Mouse (Mus musculus) CH12.LX (cell line): ENCODE measurements around the gene Myt1l. TPM values are rescaled to one million over a fixed set of nuclear protein-coding genes. Genes with fewer than 3 reads are reported as not detected.

ENCODE experiments used
- DNase-seq: peaks from one replicate; pipeline ENCODE4 v3.0.0-alpha.2; 2013; ENCODE audit errors: extremely low read depth
- H3K27ac ChIP-seq: 2 replicates; pipeline ENCODE4 v1.5.1; 2012; ENCODE audit warnings: low read depth, mild to moderate bottlenecking, control low read depth, moderate library complexity; ENCODE audit not compliant: insufficient read depth
- H3K27me3 ChIP-seq: replicated peaks from 2 replicates; pipeline ENCODE3; 2012; ENCODE audit warnings: inconsistent platforms
- H3K36me3 ChIP-seq, 2 experiments: replicated peaks in 1 of 2; 2 replicates each; pipeline versions ENCODE3 to v1.6.1; 2012; ENCODE audit warnings: inconsistent platforms in 1 of 2, low read length in 1 of 2, mild to moderate bottlenecking in 1 of 2, mixed read lengths in 1 of 2, moderate library complexity in 1 of 2; ENCODE audit not compliant: control insufficient read depth in 1 of 2, insufficient read depth in 1 of 2
- H3K4me1 ChIP-seq, 2 experiments: 2 replicates each; pipeline ENCODE4 v1.6.1; 2012; ENCODE audit warnings: inconsistent platforms in 1 of 2, moderate library complexity in 1 of 2; ENCODE audit not compliant: insufficient read depth in 2 of 2, control insufficient read depth in 1 of 2
- H3K4me2 ChIP-seq: 2 replicates; pipeline ENCODE4 v1.6.1; 2012; ENCODE audit warnings: low read depth, mild to moderate bottlenecking, control low read depth; ENCODE audit not compliant: poor library complexity, insufficient read depth, severe bottlenecking
- H3K4me3 ChIP-seq, 3 experiments: fragments of 150-350 bp in 1 of 3; sonication (generic) in 1 of 3; replicated peaks in 1 of 3; 2 replicates each; pipeline versions ENCODE3 to v1.5.1; 2011 to 2012; ENCODE audit warnings: low read depth in 2 of 3, low read length in 2 of 3, mild to moderate bottlenecking in 2 of 3, moderate library complexity in 2 of 3, control low read depth in 1 of 3, improper control_type of control experiment in 1 of 3, inconsistent platforms in 1 of 3, mixed read lengths in 1 of 3; ENCODE audit not compliant: poor library complexity in 1 of 3
- H3K79me2 ChIP-seq: replicated peaks from 2 replicates; pipeline ENCODE4 v1.6.1; 2012; ENCODE audit warnings: mild to moderate bottlenecking, moderate library complexity; ENCODE audit not compliant: control insufficient read depth, poor library complexity, insufficient read depth, severe bottlenecking; ENCODE audit errors: extremely low read depth
- H3K9ac ChIP-seq: 2 replicates; pipeline ENCODE4 v1.6.1; 2012; ENCODE audit warnings: low read depth, mild to moderate bottlenecking, control low read depth, moderate library complexity; ENCODE audit not compliant: insufficient read depth
- H3K9me3 ChIP-seq: replicated peaks from 2 replicates; pipeline ENCODE3; 2012; ENCODE audit warnings: low read length, inconsistent platforms, mixed read lengths
- BHLHE40 ChIP-seq: IDR thresholded peaks from 2 replicates; pipeline ENCODE4 v1.6.1; 2011; ENCODE audit warnings: mild to moderate bottlenecking, low read depth, low read length, improper control_type of control experiment
- CHD1 ChIP-seq: IDR thresholded peaks from 2 replicates; pipeline ENCODE4 v1.6.1; 2012; ENCODE audit warnings: low read depth, low read length, improper control_type of control experiment, inconsistent platforms
- CTCF ChIP-seq, 2 experiments: IDR thresholded peaks in 1 of 2; conservative IDR thresholded peaks in 1 of 2; 2 replicates each; pipeline ENCODE4 v1.5.1; 2011 to 2012; ENCODE audit warnings: low read depth in 2 of 2, low read length in 2 of 2, improper control_type of control experiment in 1 of 2, inconsistent platforms in 1 of 2, mild to moderate bottlenecking in 1 of 2, moderate library complexity in 1 of 2
- E2F4 ChIP-seq: IDR thresholded peaks from 2 replicates; pipeline ENCODE4 v1.6.1; 2011; ENCODE audit warnings: low read depth, low read length, improper control_type of control experiment; ENCODE audit not compliant: insufficient replicate concordance
- ELF1 ChIP-seq: IDR thresholded peaks from 2 replicates; pipeline ENCODE4 v1.6.1; 2014; ENCODE audit warnings: low read depth, mild to moderate bottlenecking, inconsistent platforms, low read length, improper control_type of control experiment
- GABPA ChIP-seq: IDR thresholded peaks from 2 replicates; pipeline ENCODE4 v1.6.1; 2012; ENCODE audit warnings: low read depth, low read length, improper control_type of control experiment, inconsistent platforms; ENCODE audit not compliant: insufficient replicate concordance
- JUN ChIP-seq: IDR thresholded peaks from 2 replicates; pipeline ENCODE4 v1.6.1; 2011; ENCODE audit warnings: low read depth, mild to moderate bottlenecking, low read length, improper control_type of control experiment, moderate library complexity; ENCODE audit not compliant: insufficient read depth
- MAFK ChIP-seq: IDR thresholded peaks from 2 replicates; pipeline ENCODE4 v1.6.1; 2011; ENCODE audit warnings: low read length, improper control_type of control experiment; ENCODE audit not compliant: insufficient replicate concordance
- MAX ChIP-seq: IDR thresholded peaks from 2 replicates; pipeline ENCODE4 v1.6.1; 2011; ENCODE audit warnings: low read length, improper control_type of control experiment
- MAZ ChIP-seq: IDR thresholded peaks from 2 replicates; pipeline ENCODE4 v1.6.1; 2012; ENCODE audit warnings: low read depth, mild to moderate bottlenecking, inconsistent platforms, low read length, improper control_type of control experiment, moderate library complexity
- MEF2A ChIP-seq: IDR thresholded peaks from 2 replicates; pipeline ENCODE4 v1.6.1; 2014; ENCODE audit warnings: low read depth, mild to moderate bottlenecking, inconsistent platforms, low read length, improper control_type of control experiment, borderline replicate concordance
- MXI1 ChIP-seq: IDR thresholded peaks from 2 replicates; pipeline ENCODE4 v1.6.1; 2011; ENCODE audit warnings: mild to moderate bottlenecking, low read depth, low read length, improper control_type of control experiment
- MYC ChIP-seq: IDR thresholded peaks from 2 replicates; pipeline ENCODE4 v1.6.1; 2011; ENCODE audit warnings: low read depth, mild to moderate bottlenecking, improper control_type of control experiment, low read length
- NELFE ChIP-seq: IDR thresholded peaks from 2 replicates; pipeline ENCODE4 v1.6.1; 2011; ENCODE audit warnings: low read depth, low read length, improper control_type of control experiment
- NRF1 ChIP-seq: IDR thresholded peaks from 2 replicates; pipeline ENCODE4 v1.6.1; 2014; ENCODE audit warnings: low read depth, mild to moderate bottlenecking, inconsistent platforms, low read length, improper control_type of control experiment, moderate library complexity
- POLR2A ChIP-seq: IDR thresholded peaks from 2 replicates; pipeline ENCODE4 v1.6.1; 2011; ENCODE audit warnings: low read depth, mild to moderate bottlenecking, improper control_type of control experiment, low read length
- RAD21 ChIP-seq: IDR thresholded peaks from 2 replicates; pipeline ENCODE4 v1.6.1; 2011; ENCODE audit warnings: low read depth, mild to moderate bottlenecking, low read length, improper control_type of control experiment, moderate library complexity
- SMC3 ChIP-seq: IDR thresholded peaks from 2 replicates; pipeline ENCODE4 v1.6.1; 2011; ENCODE audit warnings: low read depth, low read length, improper control_type of control experiment
- TBP ChIP-seq: conservative IDR thresholded peaks from 2 replicates; pipeline ENCODE4 v1.6.1; 2011; ENCODE audit warnings: low read depth, low read length, improper control_type of control experiment
- UBTF ChIP-seq: IDR thresholded peaks from 2 replicates; pipeline ENCODE4 v1.6.1; 2012; ENCODE audit warnings: low read depth, mild to moderate bottlenecking, inconsistent platforms, low read length, improper control_type of control experiment, moderate library complexity
- ZC3H11A ChIP-seq: IDR thresholded peaks from 2 replicates; pipeline ENCODE4 v1.6.1; 2012; ENCODE audit warnings: low read depth, mild to moderate bottlenecking, inconsistent platforms, low read length, improper control_type of control experiment
- ZKSCAN1 ChIP-seq: IDR thresholded peaks from 2 replicates; pipeline ENCODE4 v1.6.1; 2012; ENCODE audit warnings: low read depth, inconsistent platforms, low read length, improper control_type of control experiment, borderline replicate concordance
- ZMIZ1 ChIP-seq: IDR thresholded peaks from 2 replicates; pipeline ENCODE4 v1.6.1; 2012; ENCODE audit warnings: low read depth, mild to moderate bottlenecking, inconsistent platforms, low read length, improper control_type of control experiment
- dilution Hi-C: fragments of 300-500 bp; cut with MboI; formaldehyde crosslinking; loops from 2 replicates; pipeline ENCODE4 v1.14.3; 2020; ENCODE audit warnings: low sequenced_read_pairs; ENCODE audit not compliant: extremely low pct_unique_long_range_greater_than_20kb, extremely low pct_ligation_motif_present
- in situ Hi-C: fragments of 300-500 bp; cut with MboI; formaldehyde crosslinking; loops from 3 replicates; pipeline ENCODE4 v1.14.3; 2019; ENCODE audit warnings: low sequenced_read_pairs, low pct_ligation_motif_present, low pct_unique_long_range_greater_than_20kb, mixed read lengths
- polyA plus RNA-seq: library from polyadenylated mRNA; unstranded; fragments of >175 nt; gene quantifications from 2 replicates; pipeline ENCODE4 v1.2.1, GENCODE M21; 2012; ENCODE audit warnings: low read depth; ENCODE audit not compliant: insufficient read length
- total RNA-seq, 2 experiments: library from RNA; depleted of rRNA; stranded (reverse); fragments of 300-350 nt in 1 of 2; fragments of >200 nt in 1 of 2; gene quantifications; 2 replicates each; pipeline ENCODE4 v1.2.3; 2012 to 2014

Gene Myt1l
- total and polyA plus RNA-seq, 3 experiments, result 0.31 to 1.1 TPM; not detected in 1

- Histone ChIP-seq H3K27ac (no peak overlapping the region), H3K27me3 (no peaks in the 10 kb centered on the region), H3K4me1 (peaks cover 0 to 3% of the 10 kb centered on the region in 2 experiments; a peak in 1 of 4 replicates), H3K9me3 (no peaks in the 10 kb centered on the region), H3K4me2 (no peak overlapping the region), H3K79me2 (no peaks in the 10 kb centered on the region), H3K9ac (no peak overlapping the region), H3K36me3 (no peaks in the 10 kb centered on the region), H3K4me3 (no peak overlapping the region)
- dilution Hi-C loops, result no loop called here
- no peak for DNase-seq
- TF ChIP-seq BHLHE40, result no peak
- no peak for TF ChIP-seq CHD1
- TF ChIP-seq NRF1, result no peak
- TF ChIP-seq RAD21, result no peak
- no peak for TF ChIP-seq MXI1
- no peak for TF ChIP-seq CTCF (conservative IDR thresholded peaks at IDR 0.05 in 1 of 2, IDR thresholded peaks at IDR 0.05 in 1 of 2; ENCODE audit: low read depth in 2 of 2, low read length in 2 of 2)
- TF ChIP-seq ZKSCAN1, result no peak
- no peak for TF ChIP-seq UBTF
- TF ChIP-seq MAX, result no peak
- no peak for TF ChIP-seq TBP
- TF ChIP-seq GABPA, result no peak
- TF ChIP-seq ELF1, result no peak
- TF ChIP-seq MAFK, result no peak
- TF ChIP-seq ZMIZ1, result no peak
- no peak for TF ChIP-seq NELFE
- no peak for TF ChIP-seq ZC3H11A
- no peak for TF ChIP-seq JUN
- no peak for TF ChIP-seq MEF2A
- TF ChIP-seq SMC3, result no peak
- in situ Hi-C loops, result no loop called here
Observed at GRCm38 (mm10) chr12:29540741-29541140, 12.6 kb downstream of the Myt1l start.

- in situ Hi-C loops, result no loop called here
- TF ChIP-seq CHD1 (no peak), RAD21 (no peak), MAFK (no peak), ZC3H11A (no peak), SMC3 (no peak), E2F4 (no peak), POLR2A (no peak), BHLHE40 (no peak), MYC (no peak), MAZ (no peak)
- no peak for DNase-seq
- H3K9ac ChIP-seq, result no peak overlapping the region
- H3K27ac ChIP-seq, result no peak overlapping the region
- H3K9me3 ChIP-seq, result no peaks in the 10 kb centered on the region
- dilution Hi-C loops, result no loop called here
- no peaks in the 10 kb centered on the region for H3K36me3 ChIP-seq
- H3K4me2 ChIP-seq, result no peak overlapping the region
- H3K4me1 ChIP-seq, result no peaks in the 10 kb centered on the region
- no peaks in the 10 kb centered on the region for H3K27me3 ChIP-seq
- no peak overlapping the region for H3K4me3 ChIP-seq
- H3K79me2 ChIP-seq, result no peaks in the 10 kb centered on the region
Observed at GRCm38 (mm10) chr12:29546073-29546472, 17.9 kb downstream of the Myt1l start.
